Mouse (Mus musculus) T-cell, adult 2 months (primary cell): ENCODE results near the gene Atp2b1.

Experiments used
- DNase-seq: peaks from one replicate; pipeline ENCODE4 v3.0.0; 2022; ENCODE audit warnings: low spot score

The Atp2b1 gene

DNA sequence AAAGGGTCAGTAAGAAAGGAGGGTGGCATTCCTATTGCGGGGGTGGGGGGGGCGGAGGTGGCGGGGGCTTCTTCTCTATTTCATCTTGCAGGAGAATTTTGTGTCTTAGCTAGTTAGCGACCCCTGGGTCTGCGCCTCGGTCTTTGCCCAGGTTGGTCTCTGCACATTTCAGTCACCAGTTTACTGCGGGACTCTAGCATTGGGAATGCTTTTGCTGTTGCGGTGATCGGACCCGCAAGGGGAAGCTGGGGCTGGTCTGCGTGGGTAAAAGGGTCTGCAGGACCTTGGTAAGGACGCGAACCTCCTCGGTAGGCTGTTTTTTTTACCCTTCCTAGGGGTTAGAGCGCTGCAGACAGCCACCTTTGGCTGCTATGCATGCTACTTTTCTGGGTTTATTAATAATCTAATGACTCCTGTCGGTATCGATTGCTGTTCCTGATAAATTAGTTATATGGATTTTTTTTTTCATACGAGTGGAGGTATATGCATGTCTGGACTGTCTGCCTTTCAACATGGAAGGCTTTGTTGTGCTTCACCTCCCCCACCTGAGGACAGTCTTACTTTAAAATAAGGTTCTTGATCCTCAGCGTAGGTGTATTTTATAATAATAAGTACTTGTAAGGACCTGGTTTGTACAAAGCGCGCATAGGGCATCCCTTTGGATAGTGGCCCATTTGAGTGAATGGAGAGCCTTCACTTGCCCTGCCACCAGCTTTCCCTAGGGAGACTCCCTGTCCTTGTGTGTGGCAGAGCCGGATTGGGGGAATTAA lies 2.0 kb downstream of the Atp2b1 start:
- DNase-seq: no peak

GRCm38 (mm10) chr10:98916781-98917340 lies 2.7 kb downstream of the Atp2b1 start:
- no peak for DNase-seq

- DNase-seq: no peak
These were observed 10.9 kb downstream of the Atp2b1 start for GRCm38 (mm10) chr10:98925081-98925480.

DNA sequence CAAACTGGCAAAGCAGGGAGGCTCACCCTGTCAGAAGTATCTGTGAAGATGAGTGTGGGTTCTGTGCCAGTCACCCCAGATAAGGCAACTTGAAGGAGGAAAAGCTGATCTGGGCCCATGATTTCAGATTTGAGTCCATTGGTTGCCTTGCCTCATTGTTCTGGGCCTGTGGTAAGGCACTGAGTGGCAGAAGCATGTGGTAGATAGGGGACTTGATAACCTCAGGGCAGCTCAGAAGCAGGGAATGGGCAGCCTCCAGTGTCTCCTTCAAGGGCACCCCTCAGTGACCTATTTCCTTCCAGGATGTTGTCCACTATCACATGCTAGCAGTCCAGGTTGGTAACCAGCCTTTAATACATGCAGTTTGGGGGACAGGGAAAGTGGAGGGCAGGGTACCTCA lies 12.8 kb downstream of the Atp2b1 start:
- DNase-seq: no peak

- no peak for DNase-seq
These were observed 15.2 kb downstream of the Atp2b1 start for GRCm38 (mm10) chr10:98929444-98929843.

GRCm38 (mm10) chr10:98930143-98930542 lies 15.9 kb downstream of the Atp2b1 start:
- DNase-seq: no peak

- DNase-seq: no peak
These were observed 25.9 kb downstream of the Atp2b1 start for GRCm38 (mm10) chr10:98940137-98940536.

DNA sequence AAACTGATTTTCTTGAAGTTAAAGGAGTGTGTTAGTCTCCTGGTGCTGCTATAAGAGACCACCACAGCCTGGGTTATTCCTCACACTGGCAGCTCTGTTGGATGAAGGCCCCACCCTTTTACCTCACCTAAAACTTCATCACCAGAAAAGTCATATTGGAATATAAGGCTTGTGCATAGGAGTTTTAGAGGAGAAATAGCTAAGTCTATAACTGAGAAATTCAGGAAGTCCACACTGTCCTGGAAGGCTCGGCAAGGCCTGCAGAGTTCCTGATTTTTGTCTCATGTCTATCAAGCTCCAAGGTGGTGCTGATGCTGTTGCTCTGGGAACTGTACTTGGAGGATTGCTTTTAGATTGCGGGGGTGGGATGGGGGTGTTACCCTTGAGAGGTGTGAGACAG lies 26.6 kb downstream of the Atp2b1 start:
- no peak for DNase-seq

DNA sequence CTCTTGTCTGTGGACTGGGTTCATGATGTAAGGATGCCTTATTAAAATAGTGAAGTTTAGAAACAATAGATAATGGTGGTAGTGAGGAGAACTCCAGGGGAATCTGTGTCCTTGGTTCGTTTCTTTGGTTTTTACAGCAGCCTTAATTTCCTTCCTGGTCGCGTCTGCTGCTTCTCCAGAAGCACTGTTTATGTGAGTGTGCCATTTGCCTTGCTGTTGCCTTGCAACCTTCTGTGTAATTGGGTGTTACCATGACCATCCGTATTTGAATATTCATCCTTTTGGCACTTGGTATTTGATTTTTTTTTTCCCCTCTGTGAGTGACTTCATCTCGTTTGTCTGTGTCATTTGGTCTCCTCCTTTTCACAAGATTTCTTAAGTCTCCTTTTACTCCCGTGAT lies 27.8 kb downstream of the Atp2b1 start:
- DNase-seq: no peak

DNA sequence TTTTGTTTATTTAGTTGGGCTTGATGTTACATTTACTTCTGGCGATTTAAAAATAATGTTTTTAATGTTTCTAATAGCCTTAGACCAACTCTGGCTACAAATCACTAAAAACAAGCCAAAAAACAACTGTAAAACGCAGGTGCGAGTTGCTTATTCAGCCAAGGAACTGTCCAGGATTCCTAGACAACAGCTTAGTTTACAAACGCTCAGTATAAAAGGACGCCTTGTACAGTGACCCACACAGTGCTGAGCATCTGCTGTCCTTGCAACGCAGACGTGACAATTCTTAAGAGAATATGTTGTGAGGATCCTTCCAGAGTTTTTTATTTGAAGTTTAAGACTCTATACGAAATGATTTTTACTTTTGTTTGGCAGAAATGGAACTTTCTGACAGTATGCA lies 28.8 kb downstream of the Atp2b1 start:
- no peak for DNase-seq

- no peak for DNase-seq
These were observed 29.7 kb downstream of the Atp2b1 start for GRCm38 (mm10) chr10:98943894-98944293.

DNA sequence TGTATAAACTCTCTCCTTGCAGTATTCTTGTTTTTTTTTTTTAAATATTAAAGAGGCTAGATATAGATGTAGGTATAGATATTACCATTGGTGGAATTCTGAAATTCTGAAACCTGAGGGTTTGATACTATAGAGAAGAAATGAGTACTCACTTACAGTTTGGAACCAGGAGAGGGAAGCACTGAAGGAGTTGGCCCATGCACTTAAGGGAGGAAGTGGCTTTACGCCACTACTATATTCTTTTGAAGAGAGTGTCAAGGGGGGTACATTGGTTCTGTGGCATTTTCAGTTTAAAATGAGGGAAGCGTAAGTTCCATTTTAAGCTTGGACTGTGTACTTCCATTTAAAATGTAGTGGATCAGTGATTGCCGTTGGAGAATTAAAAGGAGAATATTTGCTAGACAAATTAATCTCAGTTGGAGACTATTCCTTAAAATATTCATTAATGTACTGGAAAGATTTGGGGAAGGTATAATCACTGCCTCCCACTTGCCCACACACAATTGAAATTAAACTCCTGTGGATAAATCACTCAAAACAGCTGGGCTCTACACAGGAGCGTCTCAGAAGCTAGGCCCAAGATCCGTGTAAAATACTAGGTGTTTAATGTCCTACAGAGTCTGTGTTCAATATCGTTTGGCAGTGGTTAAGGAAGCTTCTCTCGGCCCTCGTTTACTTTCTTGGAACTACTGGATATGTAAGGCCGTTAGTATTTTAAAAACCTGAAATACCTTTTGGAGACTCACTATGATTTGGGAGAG lies 32.0 kb downstream of the Atp2b1 start:
- DNase-seq: peak; percentile 13

DNA sequence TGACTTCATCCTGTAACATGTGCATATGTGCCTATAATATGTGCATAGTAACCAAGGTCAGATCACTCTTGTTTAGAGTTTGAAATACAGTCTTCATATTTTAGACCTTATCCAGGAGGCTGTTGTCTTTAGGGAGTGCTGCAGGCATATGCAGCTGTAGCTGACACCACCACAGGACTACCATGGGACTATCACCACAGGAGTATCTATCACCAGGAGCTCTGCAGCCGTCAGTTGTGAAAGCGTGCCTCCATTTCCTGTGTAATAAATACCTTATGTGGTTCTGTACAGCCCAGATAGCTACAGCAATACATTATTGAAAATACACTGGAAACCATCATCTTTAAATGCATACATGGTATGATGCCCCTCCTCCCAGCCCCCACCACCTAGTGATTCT lies 33.0 kb downstream of the Atp2b1 start:
- DNase-seq: no peak

- DNase-seq: no peak
These were observed 33.9 kb downstream of the Atp2b1 start for GRCm38 (mm10) chr10:98948096-98948495.

DNA sequence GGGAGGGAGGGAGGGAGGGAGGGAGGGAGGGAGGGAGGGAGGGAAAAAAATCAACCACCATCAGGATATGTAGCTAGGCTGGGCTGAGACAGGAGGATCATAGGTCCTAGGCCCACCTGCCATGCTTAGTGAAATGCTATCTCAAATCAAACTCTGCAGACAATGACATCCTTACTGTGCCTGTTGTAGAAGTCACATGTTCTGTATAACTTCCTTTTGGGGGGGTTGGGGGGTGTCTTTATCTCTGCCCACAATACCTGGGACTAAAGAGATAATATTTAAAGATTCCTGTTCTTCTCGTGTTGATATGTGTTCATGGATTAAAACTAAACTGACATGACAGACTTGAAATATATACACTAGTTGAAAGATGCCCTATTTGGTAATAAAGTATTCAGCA lies 35.5 kb downstream of the Atp2b1 start:
- no peak for DNase-seq

- DNase-seq: no peak
These were observed 37.4 kb downstream of the Atp2b1 start for GRCm38 (mm10) chr10:98951286-98952270.

DNA sequence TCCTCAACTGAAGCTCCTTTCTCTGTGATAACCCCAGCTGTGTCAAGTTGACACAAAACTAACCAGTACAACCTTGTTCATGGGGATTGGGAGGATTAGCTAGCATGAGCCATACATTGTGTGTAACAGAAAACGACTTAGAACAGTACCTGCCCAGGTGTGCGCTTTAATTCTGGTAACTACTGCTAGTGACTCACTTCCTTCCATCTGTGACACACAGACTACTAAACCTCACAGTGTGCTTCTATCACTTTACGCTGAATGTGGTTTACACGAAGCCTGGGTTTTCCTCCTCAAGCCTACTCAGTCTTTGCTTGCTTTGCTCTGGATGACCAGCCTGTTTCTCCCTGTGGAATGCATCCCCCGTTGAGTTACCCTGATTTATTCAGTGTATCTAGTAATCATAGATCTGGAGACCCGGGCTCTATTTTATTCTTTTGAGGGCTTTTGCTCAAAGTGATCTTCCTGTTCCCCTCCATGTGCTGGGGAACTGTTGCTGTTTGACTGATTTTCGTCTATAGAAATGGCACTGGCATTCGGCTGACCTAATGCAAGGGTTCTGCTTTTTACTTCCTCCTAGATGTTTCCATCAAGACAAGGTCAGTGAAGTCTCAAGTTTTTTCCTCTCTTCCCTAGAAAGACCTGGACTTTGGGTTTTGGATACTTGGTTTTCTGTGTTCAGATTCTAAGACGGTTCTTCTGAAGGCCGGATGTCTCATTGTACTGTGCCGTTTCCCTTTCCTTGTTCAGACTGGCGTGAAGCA lies 40.2 kb downstream of the Atp2b1 start:
- DNase-seq: peak; percentile 15

- DNase-seq: no peak
These were observed 41.9 kb downstream of the Atp2b1 start for GRCm38 (mm10) chr10:98956124-98956523.

DNA sequence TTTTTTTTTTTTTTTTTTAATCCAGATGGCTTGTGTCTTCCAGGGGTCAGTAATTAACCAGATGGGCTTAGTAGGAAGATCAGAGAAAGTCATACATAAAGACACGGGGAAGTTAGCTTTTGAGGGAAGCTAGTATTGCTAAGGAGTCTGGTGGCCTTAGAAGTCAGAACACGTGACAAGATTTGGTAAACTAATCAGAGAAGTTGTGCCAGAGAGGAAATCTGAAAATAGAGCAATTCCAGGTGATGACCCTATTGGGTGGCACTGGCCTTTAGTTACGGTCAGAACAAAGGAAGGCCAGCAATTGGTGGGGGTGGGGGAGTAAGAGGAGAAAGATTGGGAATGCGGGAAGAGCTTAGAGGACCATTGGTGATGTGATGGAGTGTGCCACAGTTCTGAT lies 44.5 kb downstream of the Atp2b1 start:
- no peak for DNase-seq

GRCm38 (mm10) chr10:98959385-98959784 lies 45.2 kb downstream of the Atp2b1 start:
- DNase-seq: no peak

DNA sequence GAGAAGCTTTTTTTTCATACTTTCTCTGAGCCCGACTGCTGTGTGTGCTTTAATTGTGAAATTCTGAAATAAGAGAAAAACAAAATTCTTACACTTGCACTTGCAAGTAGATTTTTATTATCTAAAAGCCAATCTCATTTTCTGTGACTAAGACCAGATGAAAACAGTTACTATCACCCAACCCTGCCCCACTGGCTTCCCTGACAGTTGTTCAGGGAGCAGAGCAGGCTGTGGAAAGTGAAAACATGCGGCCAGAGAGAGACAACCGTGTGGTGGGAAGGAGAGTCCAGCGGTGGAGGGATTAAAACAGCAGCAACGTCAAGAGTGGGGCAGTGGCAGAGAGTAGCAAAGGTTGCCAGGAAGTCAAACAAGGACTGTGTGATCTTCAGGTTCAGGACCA lies 46.7 kb downstream of the Atp2b1 start:
- DNase-seq: no peak
